Mouse (Mus musculus): ENCODE measurements around the gene Plpp1. TPM values are rescaled to one million over a fixed set of nuclear protein-coding genes. Genes with fewer than 3 reads are reported as not detected.

Plpp1 gene
- polyA plus RNA-seq, 1 experiment from 2014 or later = 35.3 TPM

DNA sequence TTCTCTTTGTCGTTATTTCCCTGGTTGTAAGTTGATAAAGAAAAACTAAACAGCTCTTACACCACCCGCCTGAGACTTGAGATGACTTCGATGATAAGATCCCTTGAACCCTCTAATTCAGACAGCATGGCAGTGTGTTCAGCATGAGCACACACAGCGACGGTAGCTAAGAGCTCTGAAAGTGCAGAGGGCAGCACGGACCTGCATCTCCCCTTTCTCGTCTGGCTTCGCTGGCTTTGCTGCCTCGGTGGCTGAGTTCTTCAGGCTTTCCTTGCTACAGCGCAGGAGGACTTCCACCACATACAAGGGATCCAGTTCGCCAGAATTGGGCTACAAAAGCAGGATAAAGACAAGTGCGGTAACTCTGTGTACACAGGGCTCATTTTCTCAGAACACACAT, 86.6 kb downstream of the Plpp1 start:
- Histone ChIP-seq H3K27me3 (no peaks in the 10 kb centered on the region), H3K4me1 (replicated peaks) (no peaks in the 10 kb centered on the region), H3K9ac (replicated peaks) (no peak overlapping the region), H3K9me3 (no peaks in the 10 kb centered on the region), H3K27ac (no peak overlapping the region), H3K36me3 (peaks cover 77% of the 10 kb centered on the region), H3K4me2 (replicated peaks) (no peak overlapping the region), H3K4me3 (replicated peaks) (no peak overlapping the region)
- no peak for ATAC-seq
- 96% methylated on average over 12 of the region's 12 CpGs for WGBS

DNA sequence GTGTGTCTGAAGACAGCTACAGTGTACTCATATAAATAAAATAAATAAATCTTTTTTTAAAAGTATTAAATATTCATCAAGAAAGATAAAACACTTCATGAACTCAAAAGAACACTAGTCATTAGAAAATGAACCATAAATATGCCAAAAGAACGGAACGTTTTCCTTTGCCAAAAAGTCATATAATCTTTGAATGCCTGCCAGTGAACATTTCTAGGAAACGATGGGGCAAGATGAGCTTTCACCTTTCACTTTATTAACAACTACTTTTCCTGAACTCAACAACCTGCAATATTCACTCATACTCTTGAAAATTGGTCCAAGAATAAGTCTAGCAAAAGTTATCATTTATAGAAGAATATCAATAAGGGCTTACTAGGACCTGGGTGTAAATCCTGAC, 101.6 kb downstream of the Plpp1 start:
- H3K4me3 ChIP-seq (replicated peaks) = no peak overlapping the region
- ATAC-seq = no peak
- no peak overlapping the region for H3K9ac ChIP-seq (replicated peaks)
- H3K27ac ChIP-seq = no peak overlapping the region
- H3K4me2 ChIP-seq (replicated peaks) = no peak overlapping the region
- H3K36me3 ChIP-seq = peaks cover 70% of the 10 kb centered on the region
- H3K4me1 ChIP-seq (replicated peaks) = no peaks in the 10 kb centered on the region
- no peaks in the 10 kb centered on the region for H3K27me3 ChIP-seq
- 97% methylated on average over 3 of the region's 3 CpGs for WGBS
- H3K9me3 ChIP-seq = no peaks in the 10 kb centered on the region

- no peak overlapping the region for H3K9ac ChIP-seq (replicated peaks)
- no peak overlapping the region for H3K27ac ChIP-seq
- no peak overlapping the region for H3K4me3 ChIP-seq (replicated peaks)
- no peaks in the 10 kb centered on the region for H3K4me1 ChIP-seq (replicated peaks)
- 73% methylated on average over 4 of the region's 4 CpGs for WGBS
- no peaks in the 10 kb centered on the region for H3K27me3 ChIP-seq
- no peaks in the 10 kb centered on the region for H3K9me3 ChIP-seq
- H3K36me3 ChIP-seq = peaks cover 51% of the 10 kb centered on the region
- no peak overlapping the region for H3K4me2 ChIP-seq (replicated peaks)
- ATAC-seq = no peak
These were observed 109.1 kb downstream of the Plpp1 start for GRCm38 (mm10) chr13:112909663-112910062.

GRCm38 (mm10) chr13:112910434-112910833, 109.8 kb downstream of the Plpp1 start:
- ATAC-seq = no peak
- peaks cover 45% of the 10 kb centered on the region for H3K36me3 ChIP-seq
- no peak overlapping the region for H3K4me2 ChIP-seq (replicated peaks)
- H3K9me3 ChIP-seq = no peaks in the 10 kb centered on the region
- H3K27ac ChIP-seq = no peak overlapping the region
- no peak overlapping the region for H3K4me3 ChIP-seq (replicated peaks)
- WGBS = 94% methylated on average over 4 of the region's 4 CpGs
- H3K9ac ChIP-seq (replicated peaks) = no peak overlapping the region
- H3K27me3 ChIP-seq = no peaks in the 10 kb centered on the region
- H3K4me1 ChIP-seq (replicated peaks) = no peaks in the 10 kb centered on the region

Other genes starting within 250 kb of the Plpp1 start
- not detected in 2 replicates for gene Il31ra, start 206.4 kb upstream of the Plpp1 start, polyA plus RNA-seq (2015; fragmentation: Nextera tagmentation; extraction: Ambion mirVana)
- 0.87 and 0.94 TPM in 2 replicates for gene Ddx4, start 148.3 kb upstream of the Plpp1 start, polyA plus RNA-seq (2015; fragmentation: Nextera tagmentation; extraction: Ambion mirVana)
- 31.4 and 31.6 TPM in 2 replicates for gene Slc38a9, start 140.0 kb upstream of the Plpp1 start, polyA plus RNA-seq (2015; fragmentation: Nextera tagmentation; extraction: Ambion mirVana)
- 73.2 and 76.6 TPM in 2 replicates for gene Mtrex, start 126.6 kb downstream of the Plpp1 start, polyA plus RNA-seq (2015; fragmentation: Nextera tagmentation; extraction: Ambion mirVana)
- 32.1 and 33.2 TPM in 2 replicates for gene Dhx29, start 126.7 kb downstream of the Plpp1 start, polyA plus RNA-seq (2015; fragmentation: Nextera tagmentation; extraction: Ambion mirVana)
- gene Ccno, start 187.0 kb downstream of the Plpp1 start, polyA plus RNA-seq (2015; fragmentation: Nextera tagmentation; extraction: Ambion mirVana) = 0.66 and 2.4 TPM in 2 replicates
- 0.35 and 0.89 TPM in 2 replicates for gene Mcidas, start 193.1 kb downstream of the Plpp1 start, polyA plus RNA-seq (2015; fragmentation: Nextera tagmentation; extraction: Ambion mirVana)
- gene Cdc20b, start 234.3 kb downstream of the Plpp1 start, polyA plus RNA-seq (2015; fragmentation: Nextera tagmentation; extraction: Ambion mirVana) = 0.35 and 0.50 TPM in 2 replicates
- gene Gpx8, start 245.6 kb downstream of the Plpp1 start, polyA plus RNA-seq (2015; fragmentation: Nextera tagmentation; extraction: Ambion mirVana) = 65.2 and 68.5 TPM in 2 replicates